Mouse (Mus musculus) cerebellum, adult 2 months (tissue): ENCODE data around the gene Hacl1. TPM values are rescaled to one million over a fixed set of nuclear protein-coding genes. Genes with fewer than 3 reads are reported as not detected.

ENCODE experiments used
- DNase-seq, 2 experiments: peaks; one replicate each; pipeline ENCODE4 v3.0.0; 2021
- H3K27ac ChIP-seq: fragments of 200-500 bp; 2 replicates; pipeline ENCODE4 v1.5.1; 2012; ENCODE audit warnings: low read length, control low read depth, inconsistent platforms; ENCODE audit not compliant: insufficient read depth
- H3K27me3 ChIP-seq: fragments of 200-500 bp; 2 replicates; pipeline ENCODE4 v1.6.1; 2012; ENCODE audit warnings: inconsistent platforms, mild to moderate bottlenecking, low read length, moderate library complexity; ENCODE audit not compliant: control insufficient read depth, insufficient read depth
- H3K4me1 ChIP-seq: fragments of 200-500 bp; 2 replicates; pipeline ENCODE4 v1.6.1; 2011; ENCODE audit warnings: low read length; ENCODE audit not compliant: control insufficient read depth, insufficient read depth
- H3K4me3 ChIP-seq: fragments of 200-500 bp; replicated peaks from 2 replicates; pipeline ENCODE3; 2011; ENCODE audit warnings: mild to moderate bottlenecking, low read depth, low read length, control low read depth; ENCODE audit not compliant: insufficient read depth
- CTCF ChIP-seq: fragments of 200-500 bp; IDR thresholded peaks from 2 replicates; pipeline ENCODE4 v1.5.1; 2011; ENCODE audit warnings: low read depth, mild to moderate bottlenecking, control low read depth, low read length, moderate library complexity, borderline replicate concordance; ENCODE audit not compliant: insufficient read depth
- POLR2A ChIP-seq: fragments of 200-500 bp; IDR thresholded peaks from 2 replicates; pipeline ENCODE4 v1.6.1; 2011; ENCODE audit warnings: low read length, control low read depth, borderline replicate concordance; ENCODE audit not compliant: insufficient read depth
- WGBS: fragments of 180-500 bp; shearing (Covaris S2); methylation state at CpG from one replicate; pipeline ENCODE4 v1.1.7; 2018; 5-methylcytosine and 5-hydroxymethylcytosine counted together
- polyA plus RNA-seq: library from polyadenylated mRNA; depleted of rRNA; stranded (reverse); fragments of >200 nt; gene quantifications from 2 replicates; pipeline ENCODE4 v1.2.3, GENCODE M21; 2012

Hacl1 gene
- polyA plus RNA-seq, 1 experiment = 15.9 TPM

- no peaks in the 10 kb centered on the region for H3K27me3 ChIP-seq
- H3K27ac ChIP-seq = no peak overlapping the region
- TF ChIP-seq POLR2A (no peak), CTCF (no peak)
- peak overlapping the region; percentile 86 for H3K4me3 ChIP-seq
- peaks cover 3% of the 10 kb centered on the region; the same call in 1 of the 2 replicates for H3K4me1 ChIP-seq
- WGBS = 71% methylated on average over 9 of the region's 9 CpGs
- no peak for DNase-seq
Measured at GRCm38 (mm10) chr14:31641506-31642155, 545 bp upstream of the Hacl1 start.

GRCm38 (mm10) chr14:31640346-31640889 lies 668 bp downstream of the Hacl1 start, which contains the start of gene Gm49387:
Gene Gm49387, minus strand, starts transcription at chr14:31640878.
- Histone ChIP-seq H3K4me3 (peak within 1 kb of the TSS; percentile 86), H3K27me3 (no peaks in the 10 kb centered on the region), H3K27ac (peak within 1 kb of the TSS; percentile 35; the same call in 1 of the 2 replicates), H3K4me1 (peaks cover 3% of the 10 kb centered on the region; the same call in 1 of the 2 replicates)
- DNase-seq = no peak
- TF ChIP-seq POLR2A (no peak), CTCF (no peak)
- 3% methylated on average over 26 of the region's 26 CpGs for whole genome bisulfite sequencing

- Histone ChIP-seq H3K4me3 (no peak overlapping the region), H3K4me1 (no peaks in the 10 kb centered on the region), H3K27ac (no peak overlapping the region), H3K27me3 (no peaks in the 10 kb centered on the region)
- TF ChIP-seq POLR2A = no peak
- no peak for TF ChIP-seq CTCF
- 37% methylated on average over 7 of the region's 7 CpGs for WGBS
- no peak for DNase-seq
Measured at GRCm38 (mm10) chr14:31630677-31631076, 10.4 kb downstream of the Hacl1 start.

GRCm38 (mm10) chr14:31622748-31623147 lies 18.3 kb downstream of the Hacl1 start:
- Histone ChIP-seq H3K4me3 (no peak overlapping the region), H3K4me1 (no peaks in the 10 kb centered on the region), H3K27me3 (no peaks in the 10 kb centered on the region), H3K27ac (no peak overlapping the region)
- WGBS = 87% methylated on average over 12 of the region's 12 CpGs
- TF ChIP-seq CTCF (no peak), POLR2A (no peak)
- no peak for DNase-seq

GRCm38 (mm10) chr14:31620591-31621223 lies 20.4 kb downstream of the Hacl1 start:
- no peak for DNase-seq
- Histone ChIP-seq H3K27ac (no peak overlapping the region), H3K4me1 (no peaks in the 10 kb centered on the region; the same call in 1 of the 2 replicates), H3K27me3 (no peaks in the 10 kb centered on the region), H3K4me3 (no peak overlapping the region)
- TF ChIP-seq CTCF (no peak), POLR2A (no peak)
- 67% methylated on average over 9 of the region's 9 CpGs for WGBS

- H3K4me3 ChIP-seq = no peak overlapping the region
- no peak overlapping the region for H3K27ac ChIP-seq
- no peaks in the 10 kb centered on the region for H3K27me3 ChIP-seq
- DNase-seq = no peak
- TF ChIP-seq POLR2A (no peak), CTCF (no peak)
- WGBS = 92% methylated on average over 3 of the region's 3 CpGs
- H3K4me1 ChIP-seq = no peaks in the 10 kb centered on the region; the same call in 1 of the 2 replicates
Measured at GRCm38 (mm10) chr14:31617997-31618396, 23.1 kb downstream of the Hacl1 start.

GRCm38 (mm10) chr14:31617204-31617603 lies 23.9 kb downstream of the Hacl1 start:
- Histone ChIP-seq H3K27ac (no peak overlapping the region), H3K27me3 (no peaks in the 10 kb centered on the region), H3K4me1 (no peaks in the 10 kb centered on the region; the same call in 1 of the 2 replicates), H3K4me3 (no peak overlapping the region)
- peak in 1 of 2 experiments; percentile 5 for DNase-seq
- WGBS = 42% methylated on average over 9 of the region's 9 CpGs
- no peak for TF ChIP-seq POLR2A
- TF ChIP-seq CTCF = no peak
